ENCODE assay signal across 17 mouse cellular contexts in genomic region chr6:137162481-137162880, GRCm38 (mm10). TPM values are rescaled to one million over a fixed set of nuclear protein-coding genes. Genes with fewer than 3 reads are reported as not detected.
"Had no signal": no experiment of that assay in that cellular context is flagged by ENCODE, and none has a peak within 500 bp of the region (broad histone marks: within the 10 kb centered on the region; RNA-seq: fewer than 3 reads in every experiment).

No protein-coding gene starts in this region.

- H3K4me2 ChIP-seq: neural tube, embryonic 12.5 days; neural tube, embryonic 13.5 days; neural tube, embryonic 15.5 days; stomach, embryonic 15.5 days had no signal

- DNase-seq: retina, postnatal 1 day; right cerebral cortex, adult 18-20 months; right cerebral cortex, postnatal 14 days; right cerebral cortex, postnatal 25 days; right cerebral cortex, postnatal 4 days; spleen, adult 18-20 months; thymus, adult 18-20 months; thymus, adult 2 months; thymus, postnatal 14 days; thymus, postnatal 25 days; thymus, postnatal 36 days; thymus, postnatal 4 days had no signal

- H3K27me3 ChIP-seq: neural tube, embryonic 12.5 days; neural tube, embryonic 15.5 days; stomach, embryonic 15.5 days had no signal

- H3K4me1 ChIP-seq: neural tube, embryonic 12.5 days; neural tube, embryonic 13.5 days; neural tube, embryonic 15.5 days had no signal

- H3K4me3 ChIP-seq: neural tube, embryonic 12.5 days; neural tube, embryonic 13.5 days; neural tube, embryonic 15.5 days; stomach, embryonic 15.5 days had no signal

- H3K36me3 ChIP-seq: neural tube, embryonic 12.5 days; neural tube, embryonic 13.5 days; neural tube, embryonic 15.5 days; stomach, embryonic 15.5 days had no signal

- H3K9ac ChIP-seq: neural tube, embryonic 12.5 days; neural tube, embryonic 13.5 days; neural tube, embryonic 15.5 days; stomach, embryonic 15.5 days had no signal

- H3K9me3 ChIP-seq: neural tube, embryonic 12.5 days; neural tube, embryonic 13.5 days; neural tube, embryonic 15.5 days; stomach, embryonic 15.5 days had no signal

- H3K27ac ChIP-seq: neural tube, embryonic 12.5 days; neural tube, embryonic 13.5 days; neural tube, embryonic 15.5 days had no signal

RNA-seq across cellular contexts. Expression of gene Rerg, which starts 7.8 kb away (rescaled TPM):
- total RNA-seq: neutrophil, adult 5-6 weeks had no signal
